Mouse (Mus musculus): ENCODE measurements around the gene Ccdc9. TPM values are rescaled to one million over a fixed set of nuclear protein-coding genes. Genes with fewer than 3 reads are reported as not detected.

Ccdc9 gene
- total and polyA plus RNA-seq, 2 experiments = 16.2 to 20.7 TPM

GRCm38 (mm10) chr7:16299419-16300035 is 12.9 kb upstream of the Ccdc9 start:
- peak overlapping the region; percentile 26; the same call in 1 of the 2 replicates for H3K9ac ChIP-seq (ENCODE audit: low read depth, low read length)

GRCm38 (mm10) chr7:16298927-16299326 is 12.3 kb upstream of the Ccdc9 start:
- 85% methylated on average over 5 of the region's 5 CpGs for WGBS
- Histone ChIP-seq H3K27me3 (ENCODE audit: control insufficient read depth, insufficient read depth, low read length) (no peaks in the 10 kb centered on the region), H3K79me2 (ENCODE audit: control insufficient read depth, insufficient read depth, low read length) (no peaks in the 10 kb centered on the region), H3K9ac (ENCODE audit: low read depth, low read length) (no peak overlapping the region), H3K27ac (replicated peaks; ENCODE audit: insufficient read depth, low read depth, low read length) (no peak overlapping the region), H3K4me3 (ENCODE audit: insufficient read depth, low read depth, low read length) (no peak overlapping the region), H3K4me1 (ENCODE audit: control insufficient read depth, insufficient read depth, low read length) (peaks cover 7% of the 10 kb centered on the region; the same call in 1 of the 2 replicates), H3K36me3 (ENCODE audit: control insufficient read depth, insufficient read depth, low read length) (no peaks in the 10 kb centered on the region)
- TF ChIP-seq CTCF (IDR thresholded peaks at IDR 0.05; ENCODE audit: low read depth, low read length) (no peak), POLR2A (IDR thresholded peaks at IDR 0.05; ENCODE audit: extremely low read depth, insufficient read depth, low read length) (no peak)
- no peak for DNase-seq (ENCODE audit: extremely low read depth, low read depth, low spot score)

More at GRCm38 (mm10) chr7:16299419-16300035, 12.9 kb upstream of the Ccdc9 start:
- H3K79me2 ChIP-seq (ENCODE audit: control insufficient read depth, insufficient read depth, low read length) = no peaks in the 10 kb centered on the region
- H3K4me3 ChIP-seq (ENCODE audit: insufficient read depth, low read depth, low read length) = peak overlapping the region; percentile 17; the same call in 1 of the 2 replicates
- no peaks in the 10 kb centered on the region for H3K36me3 ChIP-seq (ENCODE audit: control insufficient read depth, insufficient read depth, low read length)
- TF ChIP-seq POLR2A (IDR thresholded peaks at IDR 0.05; ENCODE audit: extremely low read depth, insufficient read depth, low read length) = no peak
- TF ChIP-seq CTCF (IDR thresholded peaks at IDR 0.05; ENCODE audit: low read depth, low read length) = no peak
- WGBS = 3% methylated on average over 52 of the region's 52 CpGs
- no peak overlapping the region for H3K27ac ChIP-seq (replicated peaks; ENCODE audit: insufficient read depth, low read depth, low read length)
- no peaks in the 10 kb centered on the region for H3K27me3 ChIP-seq (ENCODE audit: control insufficient read depth, insufficient read depth, low read length)
- DNase-seq (ENCODE audit: extremely low read depth, low read depth, low spot score) = peak; percentile 48
- peaks cover 7% of the 10 kb centered on the region; the same call in 1 of the 2 replicates for H3K4me1 ChIP-seq (ENCODE audit: control insufficient read depth, insufficient read depth, low read length)

- no peak overlapping the region for H3K27ac ChIP-seq (replicated peaks; ENCODE audit: insufficient read depth, low read depth, low read length)
- DNase-seq (ENCODE audit: extremely low read depth, low read depth, low spot score) = no peak
- H3K79me2 ChIP-seq (ENCODE audit: control insufficient read depth, insufficient read depth, low read length) = no peaks in the 10 kb centered on the region
- no peak overlapping the region for H3K4me3 ChIP-seq (ENCODE audit: insufficient read depth, low read depth, low read length)
- peaks cover 7% of the 10 kb centered on the region; the same call in 1 of the 2 replicates for H3K4me1 ChIP-seq (ENCODE audit: control insufficient read depth, insufficient read depth, low read length)
- no peak for TF ChIP-seq POLR2A (IDR thresholded peaks at IDR 0.05; ENCODE audit: extremely low read depth, insufficient read depth, low read length)
- no peak for TF ChIP-seq CTCF (IDR thresholded peaks at IDR 0.05; ENCODE audit: low read depth, low read length)
- H3K36me3 ChIP-seq (ENCODE audit: control insufficient read depth, insufficient read depth, low read length) = no peaks in the 10 kb centered on the region
- no peaks in the 10 kb centered on the region for H3K27me3 ChIP-seq (ENCODE audit: control insufficient read depth, insufficient read depth, low read length)
- 69% methylated on average over 2 of the region's 2 CpGs for WGBS
- H3K9ac ChIP-seq (ENCODE audit: low read depth, low read length) = no peak overlapping the region
These were observed 11.0 kb upstream of the Ccdc9 start for GRCm38 (mm10) chr7:16297616-16298015.

- peak overlapping the region; percentile 54 for H3K9ac ChIP-seq (ENCODE audit: low read depth, low read length)
- H3K27ac ChIP-seq (replicated peaks; ENCODE audit: insufficient read depth, low read depth, low read length) = peak overlapping the region; percentile 24; the same call in 1 of the 2 replicates
- WGBS = 7% methylated on average over 22 of the region's 22 CpGs
- H3K79me2 ChIP-seq (ENCODE audit: control insufficient read depth, insufficient read depth, low read length) = no peaks in the 10 kb centered on the region
- DNase-seq (ENCODE audit: extremely low read depth, low read depth, low spot score) = peak; percentile 58
- TF ChIP-seq CTCF (IDR thresholded peaks at IDR 0.05; ENCODE audit: low read depth, low read length) (no peak), POLR2A (IDR thresholded peaks at IDR 0.05; ENCODE audit: extremely low read depth, insufficient read depth, low read length) (no peak)
- no peaks in the 10 kb centered on the region for H3K36me3 ChIP-seq (ENCODE audit: control insufficient read depth, insufficient read depth, low read length)
- peak overlapping the region; percentile 47; the same call in 1 of the 2 replicates for H3K4me3 ChIP-seq (ENCODE audit: insufficient read depth, low read depth, low read length)
- peaks cover 7% of the 10 kb centered on the region; the same call in 1 of the 2 replicates for H3K4me1 ChIP-seq (ENCODE audit: control insufficient read depth, insufficient read depth, low read length)
- H3K27me3 ChIP-seq (ENCODE audit: control insufficient read depth, insufficient read depth, low read length) = no peaks in the 10 kb centered on the region
These were observed 10.3 kb upstream of the Ccdc9 start for GRCm38 (mm10) chr7:16296766-16297390.

GRCm38 (mm10) chr7:16296146-16296545 is 9.6 kb upstream of the Ccdc9 start:
- H3K79me2 ChIP-seq (ENCODE audit: control insufficient read depth, insufficient read depth, low read length) = no peaks in the 10 kb centered on the region
- no peak for TF ChIP-seq CTCF (IDR thresholded peaks at IDR 0.05; ENCODE audit: low read depth, low read length)
- no peak for TF ChIP-seq POLR2A (IDR thresholded peaks at IDR 0.05; ENCODE audit: extremely low read depth, insufficient read depth, low read length)
- H3K27me3 ChIP-seq (ENCODE audit: control insufficient read depth, insufficient read depth, low read length) = no peaks in the 10 kb centered on the region
- H3K36me3 ChIP-seq (ENCODE audit: control insufficient read depth, insufficient read depth, low read length) = no peaks in the 10 kb centered on the region
- no peak for DNase-seq (ENCODE audit: extremely low read depth, low read depth, low spot score)
- 44% methylated on average over 2 of the region's 2 CpGs for WGBS
- H3K4me3 ChIP-seq (ENCODE audit: insufficient read depth, low read depth, low read length) = no peak overlapping the region
- no peak overlapping the region for H3K27ac ChIP-seq (replicated peaks; ENCODE audit: insufficient read depth, low read depth, low read length)
- H3K4me1 ChIP-seq (ENCODE audit: control insufficient read depth, insufficient read depth, low read length) = peaks cover 7% of the 10 kb centered on the region; the same call in 1 of the 2 replicates
- no peak overlapping the region for H3K9ac ChIP-seq (ENCODE audit: low read depth, low read length)

Measured in liver, adult 2 months (tissue).